Mouse (Mus musculus): Measurements from ENCODE around the gene Aim2. TPM values are rescaled to one million over a fixed set of nuclear protein-coding genes. Genes with fewer than 3 reads are reported as not detected.
"Not testable (repeated sequence)": the region's sequence is repeated elsewhere in the genome, so short reads cannot be mapped to it uniquely, and the experiment has no call there.

The Aim2 gene
- 0.99 and 1.6 TPM in 2 replicates for polyA plus RNA-seq (2015; fragmentation: Nextera tagmentation; extraction: Ambion mirVana)

DNA sequence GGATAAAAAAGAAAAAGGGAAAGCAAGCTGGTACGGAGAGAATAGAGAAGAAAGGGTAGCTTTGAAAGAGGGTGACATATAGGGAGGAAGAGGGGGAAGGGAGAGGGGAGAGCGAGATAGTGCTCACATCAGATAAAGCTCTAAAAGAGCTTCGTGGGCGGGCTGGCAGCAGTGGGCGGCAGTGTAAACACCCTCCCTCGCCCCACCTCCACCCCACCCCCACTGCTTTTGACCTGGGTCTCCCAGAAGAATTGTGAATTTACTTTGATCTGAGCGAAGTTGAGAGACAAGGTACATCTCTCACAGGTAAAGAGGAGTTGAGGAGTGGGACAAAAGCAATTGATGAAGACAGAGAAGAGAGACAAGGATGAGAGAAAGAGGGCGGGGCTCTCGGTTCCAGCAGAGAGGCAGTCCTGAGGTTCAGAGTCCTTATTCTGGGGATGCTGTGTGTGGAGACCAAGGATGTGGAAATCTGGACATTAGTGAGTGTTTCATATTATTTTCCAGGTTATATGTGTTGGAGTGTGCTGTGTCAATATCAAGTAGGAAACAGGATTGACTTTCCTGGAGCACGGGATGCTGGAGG is at the start of gene Aim2:
TSS of gene Aim2 (plus strand) at position 508 of the 586 bp plus-strand sequence.
- Histone ChIP-seq H3K4me1 (ENCODE audit: control insufficient read depth, insufficient read depth, low read depth, low read length) (peaks cover 6% of the 10 kb centered on the region; the same call in 1 of the 2 replicates), H3K27me3 (replicated peaks; ENCODE audit: control insufficient read depth, insufficient read depth, low read length) (no peaks in the 10 kb centered on the region), H3K4me3 (ENCODE audit: low read length) (0 out of 2 replicates have a peak within 1 kb of the TSS, but pooled peaks have one; percentile 2), H3K9me3 (ENCODE audit: control insufficient read depth, low read length) (no peaks in the 10 kb centered on the region), H3K4me2 (ENCODE audit: low read length) (peak within 1 kb of the TSS; percentile 45), H3K27ac (ENCODE audit: low read depth, low read length) (no peak within 1 kb of the TSS), H3K9ac (ENCODE audit: low read depth, low read length) (no peak within 1 kb of the TSS), H3K36me3 (ENCODE audit: control insufficient read depth, insufficient read depth, low read length) (peaks cover 8% of the 10 kb centered on the region)
- WGBS, result 9% methylated on average over 10 of the region's 10 CpGs
- peak; percentile 35 for ATAC-seq

DNA sequence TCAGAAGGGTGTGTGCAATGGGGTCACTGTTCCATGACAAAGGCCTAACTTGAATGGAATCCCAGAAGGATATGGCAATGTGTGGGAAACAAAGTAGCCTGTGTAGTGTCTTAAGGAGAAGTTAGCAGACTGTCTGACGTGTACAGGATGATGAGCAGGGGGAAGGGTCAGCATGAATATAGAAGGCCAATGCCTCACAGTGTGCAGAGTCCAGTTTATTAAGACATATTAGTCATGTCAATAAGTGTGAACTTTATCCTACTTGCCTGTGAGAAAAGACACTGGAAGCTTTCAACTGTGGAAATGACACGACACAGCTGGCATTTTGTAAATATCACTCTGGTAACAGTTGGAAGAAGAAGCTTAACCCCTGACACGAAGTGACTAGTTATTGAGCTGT is 47.9 kb upstream of the Aim2 start:
- not testable (repeated sequence) for H3K4me3 ChIP-seq (ENCODE audit: low read length); H3K27ac ChIP-seq (ENCODE audit: low read depth, low read length); H3K4me1 ChIP-seq (ENCODE audit: control insufficient read depth, insufficient read depth, low read depth, low read length); H3K9ac ChIP-seq (ENCODE audit: low read depth, low read length); ATAC-seq; H3K4me2 ChIP-seq (ENCODE audit: low read length); H3K27me3 ChIP-seq (replicated peaks; ENCODE audit: control insufficient read depth, insufficient read depth, low read length); H3K9me3 ChIP-seq (ENCODE audit: control insufficient read depth, low read length); H3K36me3 ChIP-seq (ENCODE audit: control insufficient read depth, insufficient read depth, low read length)
- WGBS, result 65% methylated on average over 3 of the region's 3 CpGs

DNA sequence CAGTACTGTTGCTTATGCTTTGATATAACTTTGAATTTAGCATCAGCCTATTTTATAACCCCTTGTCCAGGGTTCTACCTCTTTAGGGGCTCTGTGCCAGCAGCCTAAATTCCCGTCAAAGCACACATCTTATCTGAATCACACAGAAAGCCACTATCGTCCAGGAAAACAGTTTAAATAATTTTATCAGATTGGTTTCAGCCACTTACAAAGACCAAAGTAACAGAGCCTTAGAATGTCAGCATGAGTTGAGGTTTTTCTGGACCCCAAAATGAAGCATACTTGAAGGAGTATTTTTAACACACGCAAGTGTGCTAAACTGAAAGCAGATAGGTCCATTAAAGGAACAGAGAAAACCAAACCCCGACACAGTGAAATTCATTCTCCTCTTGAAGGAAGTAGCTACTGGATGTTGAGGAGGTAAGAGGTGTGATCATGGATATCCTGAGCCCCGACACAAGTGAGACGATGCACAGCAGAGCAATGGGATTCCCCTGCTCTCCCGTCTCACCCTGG is 37.1 kb upstream of the Aim2 start:
- H3K36me3 ChIP-seq (ENCODE audit: control insufficient read depth, insufficient read depth, low read length); H3K4me2 ChIP-seq (ENCODE audit: low read length); ATAC-seq; H3K27ac ChIP-seq (ENCODE audit: low read depth, low read length); H3K27me3 ChIP-seq (replicated peaks; ENCODE audit: control insufficient read depth, insufficient read depth, low read length); H3K4me3 ChIP-seq (ENCODE audit: low read length); H3K9ac ChIP-seq (ENCODE audit: low read depth, low read length); H3K4me1 ChIP-seq (ENCODE audit: control insufficient read depth, insufficient read depth, low read depth, low read length); H3K9me3 ChIP-seq (ENCODE audit: control insufficient read depth, low read length): not testable (repeated sequence)
- 89% methylated on average over 7 of the region's 7 CpGs for WGBS

DNA sequence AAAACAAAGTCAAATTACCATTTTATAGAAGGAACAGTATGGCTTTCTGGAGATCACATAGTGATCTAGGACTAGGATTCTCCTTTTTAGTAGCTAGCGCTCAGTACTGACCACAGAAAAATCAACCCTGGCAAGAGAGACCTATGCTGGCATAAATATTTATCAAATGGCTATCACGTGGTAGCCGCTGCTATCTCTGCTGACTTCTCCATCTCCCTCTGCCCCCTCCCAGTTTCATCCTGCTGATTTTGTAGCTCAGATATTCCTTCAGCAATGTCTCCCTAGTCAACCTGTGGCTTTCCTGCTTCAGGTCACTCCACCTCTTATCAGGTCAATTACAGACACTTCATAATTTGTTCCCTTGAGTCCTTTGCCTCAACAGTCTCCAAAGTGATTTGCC is 35.0 kb upstream of the Aim2 start:
- H3K4me3 ChIP-seq (ENCODE audit: low read length), result no peak overlapping the region
- H3K27me3 ChIP-seq (replicated peaks; ENCODE audit: control insufficient read depth, insufficient read depth, low read length), result no peaks in the 10 kb centered on the region
- H3K9me3 ChIP-seq (ENCODE audit: control insufficient read depth, low read length), result no peaks in the 10 kb centered on the region
- no peak overlapping the region for H3K4me2 ChIP-seq (ENCODE audit: low read length)
- no peak for ATAC-seq
- WGBS, result 90% methylated on average over 3 of the region's 3 CpGs
- no peaks in the 10 kb centered on the region for H3K36me3 ChIP-seq (ENCODE audit: control insufficient read depth, insufficient read depth, low read length)
- H3K27ac ChIP-seq (ENCODE audit: low read depth, low read length), result no peak overlapping the region
- no peak overlapping the region for H3K9ac ChIP-seq (ENCODE audit: low read depth, low read length)
- no peaks in the 10 kb centered on the region for H3K4me1 ChIP-seq (ENCODE audit: control insufficient read depth, insufficient read depth, low read depth, low read length)

DNA sequence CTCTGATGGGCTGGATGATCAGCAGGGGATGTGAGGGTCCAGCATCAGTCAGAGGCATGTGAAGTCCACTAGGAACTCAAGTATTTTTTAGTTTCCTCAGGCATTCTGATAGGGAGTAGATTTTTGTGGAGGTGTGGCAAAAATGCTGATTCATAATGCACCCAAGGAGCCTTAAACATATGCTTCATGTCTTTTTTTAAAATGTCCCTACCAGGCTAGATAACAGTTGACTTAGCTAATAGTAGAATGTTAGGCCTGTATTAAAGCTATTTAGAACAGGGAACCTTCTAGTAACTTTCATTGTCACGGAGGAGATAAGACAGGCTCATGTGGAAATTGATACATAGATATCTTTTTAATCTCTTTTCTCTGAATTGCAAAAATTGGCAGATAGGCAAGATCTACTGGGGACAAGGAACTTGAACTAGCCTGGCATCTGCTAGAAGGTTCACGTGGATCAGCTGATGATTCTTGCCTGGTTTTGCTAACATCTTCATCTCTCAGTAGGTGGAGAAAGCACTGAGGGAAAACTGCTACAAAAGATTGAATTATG is 32.7 kb upstream of the Aim2 start:
- ATAC-seq, result no peak

GRCm38 (mm10) chr1:173321593-173322248 is 29.0 kb upstream of the Aim2 start:
- H3K4me3 ChIP-seq (ENCODE audit: low read length), result no peak overlapping the region
- no peaks in the 10 kb centered on the region for H3K27me3 ChIP-seq (replicated peaks; ENCODE audit: control insufficient read depth, insufficient read depth, low read length)

More for the DNA sequence above, 32.7 kb upstream of the Aim2 start:
- WGBS, result 86% methylated on average over 2 of the region's 2 CpGs
- Histone ChIP-seq H3K27ac (ENCODE audit: low read depth, low read length) (no peak overlapping the region), H3K4me1 (ENCODE audit: control insufficient read depth, insufficient read depth, low read depth, low read length) (peaks cover 3% of the 10 kb centered on the region; the same call in 1 of the 2 replicates), H3K9me3 (ENCODE audit: control insufficient read depth, low read length) (no peaks in the 10 kb centered on the region), H3K4me2 (ENCODE audit: low read length) (no peak overlapping the region), H3K4me3 (ENCODE audit: low read length) (no peak overlapping the region), H3K27me3 (replicated peaks; ENCODE audit: control insufficient read depth, insufficient read depth, low read length) (no peaks in the 10 kb centered on the region), H3K36me3 (ENCODE audit: control insufficient read depth, insufficient read depth, low read length) (no peaks in the 10 kb centered on the region), H3K9ac (ENCODE audit: low read depth, low read length) (no peak overlapping the region)

DNA sequence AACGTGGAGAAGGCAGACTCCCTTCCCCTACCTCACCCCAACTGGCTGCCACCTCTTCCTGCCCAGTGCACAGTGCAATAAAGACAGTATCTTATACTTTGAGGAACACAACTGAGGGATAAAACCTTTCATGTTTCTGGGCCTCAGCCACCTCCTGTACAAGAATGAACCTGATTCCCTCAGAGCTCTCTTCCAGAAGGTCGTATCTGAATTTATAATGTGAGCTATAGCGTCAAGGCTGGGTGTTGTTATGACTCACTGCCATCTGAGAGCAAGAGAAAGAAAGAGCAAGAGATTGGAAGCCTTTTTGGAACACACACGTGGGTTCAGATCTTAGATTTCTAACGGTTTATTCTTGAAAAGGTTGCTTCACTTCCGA is 28.4 kb upstream of the Aim2 start:
- Histone ChIP-seq H3K27me3 (replicated peaks; ENCODE audit: control insufficient read depth, insufficient read depth, low read length) (no peaks in the 10 kb centered on the region), H3K36me3 (ENCODE audit: control insufficient read depth, insufficient read depth, low read length) (no peaks in the 10 kb centered on the region), H3K27ac (ENCODE audit: low read depth, low read length) (no peak overlapping the region), H3K9me3 (ENCODE audit: control insufficient read depth, low read length) (no peaks in the 10 kb centered on the region), H3K4me1 (ENCODE audit: control insufficient read depth, insufficient read depth, low read depth, low read length) (peaks cover 3% of the 10 kb centered on the region; the same call in 1 of the 2 replicates), H3K4me2 (ENCODE audit: low read length) (no peak overlapping the region), H3K4me3 (ENCODE audit: low read length) (no peak overlapping the region), H3K9ac (ENCODE audit: low read depth, low read length) (no peak overlapping the region)
- ATAC-seq, result no peak
- WGBS, result 70% methylated on average over 6 of the region's 6 CpGs

More at GRCm38 (mm10) chr1:173321593-173322248, 29.0 kb upstream of the Aim2 start:
- no peak overlapping the region for H3K27ac ChIP-seq (ENCODE audit: low read depth, low read length)
- ATAC-seq, result peak; percentile 80
- H3K4me2 ChIP-seq (ENCODE audit: low read length), result no peak overlapping the region
- peaks cover 3% of the 10 kb centered on the region; the same call in 1 of the 2 replicates for H3K4me1 ChIP-seq (ENCODE audit: control insufficient read depth, insufficient read depth, low read depth, low read length)
- no peaks in the 10 kb centered on the region for H3K36me3 ChIP-seq (ENCODE audit: control insufficient read depth, insufficient read depth, low read length)
- no peaks in the 10 kb centered on the region for H3K9me3 ChIP-seq (ENCODE audit: control insufficient read depth, low read length)
- H3K9ac ChIP-seq (ENCODE audit: low read depth, low read length), result no peak overlapping the region
- WGBS, result 33% methylated on average over 8 of the region's 8 CpGs

- 35% methylated on average over 5 of the region's 5 CpGs for WGBS
- Histone ChIP-seq H3K4me2 (ENCODE audit: low read length) (no peak overlapping the region), H3K4me1 (ENCODE audit: control insufficient read depth, insufficient read depth, low read depth, low read length) (peaks cover 3% of the 10 kb centered on the region; the same call in 1 of the 2 replicates), H3K27ac (ENCODE audit: low read depth, low read length) (no peak overlapping the region), H3K9ac (ENCODE audit: low read depth, low read length) (no peak overlapping the region), H3K36me3 (ENCODE audit: control insufficient read depth, insufficient read depth, low read length) (no peaks in the 10 kb centered on the region), H3K4me3 (ENCODE audit: low read length) (no peak overlapping the region), H3K27me3 (replicated peaks; ENCODE audit: control insufficient read depth, insufficient read depth, low read length) (no peaks in the 10 kb centered on the region), H3K9me3 (ENCODE audit: control insufficient read depth, low read length) (no peaks in the 10 kb centered on the region)
- no peak for ATAC-seq
Observed at GRCm38 (mm10) chr1:173323839-173324585, 26.7 kb upstream of the Aim2 start.

GRCm38 (mm10) chr1:173324961-173325360 is 25.7 kb upstream of the Aim2 start:
- Histone ChIP-seq H3K4me3 (ENCODE audit: low read length) (no peak overlapping the region), H3K4me1 (ENCODE audit: control insufficient read depth, insufficient read depth, low read depth, low read length) (peaks cover 3% of the 10 kb centered on the region; the same call in 1 of the 2 replicates)
- 60% methylated on average over 4 of the region's 4 CpGs for WGBS

More at GRCm38 (mm10) chr1:173324961-173325360, 25.7 kb upstream of the Aim2 start:
- Histone ChIP-seq H3K9me3 (ENCODE audit: control insufficient read depth, low read length) (no peaks in the 10 kb centered on the region), H3K27me3 (replicated peaks; ENCODE audit: control insufficient read depth, insufficient read depth, low read length) (no peaks in the 10 kb centered on the region), H3K36me3 (ENCODE audit: control insufficient read depth, insufficient read depth, low read length) (no peaks in the 10 kb centered on the region), H3K4me2 (ENCODE audit: low read length) (no peak overlapping the region), H3K9ac (ENCODE audit: low read depth, low read length) (no peak overlapping the region), H3K27ac (ENCODE audit: low read depth, low read length) (no peak overlapping the region)
- no peak for ATAC-seq

Measured in hindbrain, embryonic 16.5 days (tissue).